Mouse (Mus musculus): ENCODE measurements around the gene Rbx1.

- TF ChIP-seq CTCF (IDR thresholded peaks at IDR 0.05) (no peak), POLR2A (IDR thresholded peaks at IDR 0.05; ENCODE audit: insufficient read depth, low read depth, low read length) (no peak)
These were observed 4.6 kb downstream of the Rbx1 start for GRCm38 (mm10) chr15:81470735-81471134.

All from heart, adult 2 months (tissue).